Mouse (Mus musculus) kidney, embryonic 14.5 days (tissue): ENCODE data around the gene 1500011B03Rik. TPM values are rescaled to one million over a fixed set of nuclear protein-coding genes. Genes with fewer than 3 reads are reported as not detected.

Experiments
- microRNA-seq: library from miRNA; unstranded; fragments of <30 nt; microRNA quantifications from one replicate; pipeline ENCODE4, GENCODE M21; 2016
- polyA plus RNA-seq: library from polyadenylated mRNA; unstranded; fragments of >200 nt; fragmentation: Nextera tagmentation; extraction: Ambion mirVana; gene quantifications from 2 replicates; pipeline ENCODE4 v1.2.1, GENCODE M21; 2014

1500011B03Rik gene
- polyA plus RNA-seq, 1 experiment from 2014 or later: 128 TPM

Small RNAs within 50 kb of the gene (microRNA-seq; reads per million reads assigned to microRNA genes)
- 18.5 reads per million, percentile 32 among the genes with 10 or more reads in this experiment for gene Mir6240

Other genes starting within 250 kb of the 1500011B03Rik start
- gene Trpv4, start 165.0 kb downstream of the 1500011B03Rik start, polyA plus RNA-seq: 12.8 and 18.6 TPM in 2 replicates
- 42.6 and 64.5 TPM in 2 replicates for gene Gltp, start 132.5 kb downstream of the 1500011B03Rik start, polyA plus RNA-seq
- gene Tchp, start 115.7 kb downstream of the 1500011B03Rik start, polyA plus RNA-seq: 10.0 and 18.5 TPM in 2 replicates
- gene Ankrd13a, start 48.8 kb downstream of the 1500011B03Rik start, polyA plus RNA-seq: 37.0 and 67.9 TPM in 2 replicates
- 32.8 and 41.7 TPM in 2 replicates for gene Git2, start 48.0 kb downstream of the 1500011B03Rik start, polyA plus RNA-seq
- gene 4930519G04Rik, start 30.2 kb upstream of the 1500011B03Rik start, polyA plus RNA-seq: not detected in 2 replicates
- gene Gm9936, start 35.2 kb upstream of the 1500011B03Rik start, polyA plus RNA-seq: not detected in 2 replicates
- 2.2 and 4.0 TPM in 2 replicates for gene Oasl2, start 73.5 kb upstream of the 1500011B03Rik start, polyA plus RNA-seq
- gene Oasl1, start 99.8 kb upstream of the 1500011B03Rik start, polyA plus RNA-seq: 1.2 and 2.5 TPM in 2 replicates
- gene 2210016L21Rik, start 118.7 kb upstream of the 1500011B03Rik start, polyA plus RNA-seq: 51.1 and 58.9 TPM in 2 replicates
- 5.4 and 6.8 TPM in 2 replicates for gene Hnf1a, start 147.6 kb upstream of the 1500011B03Rik start, polyA plus RNA-seq
- 23.9 and 26.1 TPM in 2 replicates for gene Sppl3, start 187.7 kb upstream of the 1500011B03Rik start, polyA plus RNA-seq